Mouse (Mus musculus) embryonic facial prominence, embryonic 11.5 days (tissue): ENCODE measurements around the gene Gpr146. TPM values are rescaled to one million over a fixed set of nuclear protein-coding genes. Genes with fewer than 3 reads are reported as not detected.
A peak's percentile ranks its signal among the peaks of the same experiment; 100 is the strongest.

Experiments used
- ATAC-seq: fragments of 200-750 bp; cut with Nextera tagmentation; replicated peaks from 2 replicates; pipeline ENCODE4 v1.8.0; 2017; ENCODE audit warnings: low read depth; ENCODE audit not compliant: insufficient number of reproducible peaks, low FRiP score, low TSS enrichment
- DNase-seq: peaks from one replicate; pipeline ENCODE4 v3.0.0-alpha.2; 2015; ENCODE audit warnings: low spot score
- H3K27ac ChIP-seq: fragments of 300-500 bp; sonication (generic); replicated peaks from 2 replicates; pipeline ENCODE4 v1.5.1; 2014; ENCODE audit warnings: mild to moderate bottlenecking, low read depth, low read length, control low read depth
- H3K27me3 ChIP-seq: fragments of 300-500 bp; sonication (generic); 2 replicates; pipeline ENCODE4 v1.6.1; 2014; ENCODE audit warnings: mild to moderate bottlenecking, low read length, moderate library complexity, mixed read lengths; ENCODE audit not compliant: control insufficient read depth, insufficient read depth
- H3K36me3 ChIP-seq: fragments of 300-500 bp; sonication (generic); replicated peaks from 2 replicates; pipeline ENCODE4 v1.6.1; 2014; ENCODE audit warnings: low read depth, mild to moderate bottlenecking, low read length, moderate library complexity, mixed read lengths; ENCODE audit not compliant: control insufficient read depth, insufficient read depth
- H3K4me1 ChIP-seq: fragments of 300-500 bp; sonication (generic); 2 replicates; pipeline ENCODE4 v1.6.1; 2014; ENCODE audit warnings: low read length, mixed read lengths; ENCODE audit not compliant: control insufficient read depth, insufficient read depth
- H3K4me2 ChIP-seq: fragments of 300-500 bp; sonication (generic); 2 replicates; pipeline ENCODE4 v1.6.1; 2014; ENCODE audit warnings: low read depth, mild to moderate bottlenecking, control low read depth, low read length, moderate library complexity
- H3K4me3 ChIP-seq: fragments of 300-500 bp; sonication (generic); 2 replicates; pipeline ENCODE4 v1.5.1; 2014; ENCODE audit warnings: low read depth, low read length, control low read depth
- H3K9ac ChIP-seq: fragments of 300-500 bp; sonication (generic); replicated peaks from 2 replicates; pipeline ENCODE4 v1.6.1; 2014; ENCODE audit warnings: mild to moderate bottlenecking, control low read depth, low read length
- H3K9me3 ChIP-seq: fragments of 300-500 bp; sonication (generic); replicated peaks from 2 replicates; pipeline ENCODE4 v1.6.1; 2016; ENCODE audit warnings: mild to moderate bottlenecking, low read length, inconsistent platforms, mixed read lengths; ENCODE audit not compliant: control insufficient read depth
- WGBS: fragments of 180-500 bp; shearing (Covaris S2); extraction: QIAGEN DNeasy Blood & Tissue Kit; methylation state at CpG from one replicate; pipeline ENCODE4 v1.1.7; 2014; 5-methylcytosine and 5-hydroxymethylcytosine counted together
- polyA plus RNA-seq: library from polyadenylated mRNA; unstranded; fragments of >200 nt; fragmentation: Nextera tagmentation; extraction: Ambion mirVana; gene quantifications from 2 replicates; pipeline ENCODE4 v1.2.1, GENCODE M21; 2014

Gpr146 gene
- polyA plus RNA-seq, 1 experiment from 2014 or later, result 1.7 TPM

- no peaks in the 10 kb centered on the region for H3K27me3 ChIP-seq
- no peak overlapping the region for H3K9ac ChIP-seq
- no peak for ATAC-seq
- no peaks in the 10 kb centered on the region for H3K36me3 ChIP-seq
- H3K4me3 ChIP-seq, result no peak overlapping the region
- no peak for DNase-seq
- H3K27ac ChIP-seq, result no peak overlapping the region
- no peaks in the 10 kb centered on the region for H3K9me3 ChIP-seq
- 64% methylated on average over 7 of the region's 7 CpGs for WGBS
- peaks cover 8% of the 10 kb centered on the region for H3K4me1 ChIP-seq
- H3K4me2 ChIP-seq, result no peak overlapping the region
Measured at GRCm38 (mm10) chr5:139363858-139364257, 13.6 kb upstream of the Gpr146 start.

- WGBS, result 20% methylated on average over 12 of the region's 12 CpGs
- no peaks in the 10 kb centered on the region for H3K9me3 ChIP-seq
- H3K4me1 ChIP-seq, result peaks cover 8% of the 10 kb centered on the region
- H3K27me3 ChIP-seq, result no peaks in the 10 kb centered on the region
- H3K4me3 ChIP-seq, result no peak overlapping the region
- ATAC-seq, result peak; percentile 34; the same call in 1 of the 2 replicates
- no peak overlapping the region for H3K27ac ChIP-seq
- H3K36me3 ChIP-seq, result no peaks in the 10 kb centered on the region
- H3K9ac ChIP-seq, result no peak overlapping the region
- H3K4me2 ChIP-seq, result no peak overlapping the region; the same call in 1 of the 2 replicates
- peak; percentile 92 for DNase-seq
Measured at GRCm38 (mm10) chr5:139364260-139364910, 13.1 kb upstream of the Gpr146 start.

- Histone ChIP-seq H3K4me1 (peaks cover 8% of the 10 kb centered on the region), H3K27ac (no peak overlapping the region), H3K9ac (0 out of 2 replicates have a peak overlapping the region, but pooled peaks have one; percentile 15), H3K4me3 (no peak overlapping the region), H3K36me3 (no peaks in the 10 kb centered on the region), H3K27me3 (no peaks in the 10 kb centered on the region), H3K4me2 (no peak overlapping the region; the same call in 1 of the 2 replicates), H3K9me3 (no peaks in the 10 kb centered on the region)
- DNase-seq, result no peak
- ATAC-seq, result peak; percentile 11; the same call in 1 of the 2 replicates
- 31% methylated on average over 5 of the region's 5 CpGs for WGBS
Measured at GRCm38 (mm10) chr5:139364911-139365571, 12.5 kb upstream of the Gpr146 start.

- 81% methylated on average over 1 of the region's 1 CpGs for WGBS
- H3K4me1 ChIP-seq, result peaks cover 8% of the 10 kb centered on the region
- DNase-seq (no peak), ATAC-seq (no peak)
- H3K9ac ChIP-seq, result no peak overlapping the region
- H3K36me3 ChIP-seq, result no peaks in the 10 kb centered on the region
- no peaks in the 10 kb centered on the region for H3K9me3 ChIP-seq
- no peaks in the 10 kb centered on the region for H3K27me3 ChIP-seq
- H3K4me2 ChIP-seq, result no peak overlapping the region
- no peak overlapping the region for H3K4me3 ChIP-seq
- no peak overlapping the region for H3K27ac ChIP-seq
Measured at GRCm38 (mm10) chr5:139365827-139366226, 11.7 kb upstream of the Gpr146 start.

- Histone ChIP-seq H3K36me3 (no peaks in the 10 kb centered on the region), H3K9ac (no peak overlapping the region), H3K27ac (no peak overlapping the region), H3K4me3 (no peak overlapping the region), H3K4me2 (no peak overlapping the region), H3K27me3 (no peaks in the 10 kb centered on the region), H3K9me3 (no peaks in the 10 kb centered on the region), H3K4me1 (peaks cover 8% of the 10 kb centered on the region)
- WGBS, result 71% methylated on average over 11 of the region's 11 CpGs
- ATAC-seq, result no peak
- no peak for DNase-seq
Measured at GRCm38 (mm10) chr5:139366484-139366883, 11.0 kb upstream of the Gpr146 start.

- ATAC-seq, result no peak
- WGBS, result 91% methylated on average over 4 of the region's 4 CpGs
- H3K9me3 ChIP-seq, result no peaks in the 10 kb centered on the region
Measured at GRCm38 (mm10) chr5:139367884-139368458, 9.5 kb upstream of the Gpr146 start.

GRCm38 (mm10) chr5:139368638-139369320 lies 8.7 kb upstream of the Gpr146 start:
- H3K4me1 ChIP-seq, result peaks cover 8% of the 10 kb centered on the region
- WGBS, result 84% methylated on average over 11 of the region's 11 CpGs

More at GRCm38 (mm10) chr5:139367884-139368458, 9.5 kb upstream of the Gpr146 start:
- peaks cover 8% of the 10 kb centered on the region for H3K4me1 ChIP-seq
- H3K4me3 ChIP-seq, result no peak overlapping the region
- H3K27ac ChIP-seq, result no peak overlapping the region
- DNase-seq, result no peak
- H3K4me2 ChIP-seq, result no peak overlapping the region
- H3K27me3 ChIP-seq, result no peaks in the 10 kb centered on the region
- no peaks in the 10 kb centered on the region for H3K36me3 ChIP-seq
- H3K9ac ChIP-seq, result no peak overlapping the region

More at GRCm38 (mm10) chr5:139368638-139369320, 8.7 kb upstream of the Gpr146 start:
- no peaks in the 10 kb centered on the region for H3K36me3 ChIP-seq
- ATAC-seq (no peak), DNase-seq (no peak)
- H3K4me2 ChIP-seq, result no peak overlapping the region
- H3K9me3 ChIP-seq, result no peaks in the 10 kb centered on the region
- no peak overlapping the region for H3K9ac ChIP-seq
- no peak overlapping the region for H3K4me3 ChIP-seq
- H3K27ac ChIP-seq, result no peak overlapping the region
- H3K27me3 ChIP-seq, result no peaks in the 10 kb centered on the region
